In the genomic region with DNA sequence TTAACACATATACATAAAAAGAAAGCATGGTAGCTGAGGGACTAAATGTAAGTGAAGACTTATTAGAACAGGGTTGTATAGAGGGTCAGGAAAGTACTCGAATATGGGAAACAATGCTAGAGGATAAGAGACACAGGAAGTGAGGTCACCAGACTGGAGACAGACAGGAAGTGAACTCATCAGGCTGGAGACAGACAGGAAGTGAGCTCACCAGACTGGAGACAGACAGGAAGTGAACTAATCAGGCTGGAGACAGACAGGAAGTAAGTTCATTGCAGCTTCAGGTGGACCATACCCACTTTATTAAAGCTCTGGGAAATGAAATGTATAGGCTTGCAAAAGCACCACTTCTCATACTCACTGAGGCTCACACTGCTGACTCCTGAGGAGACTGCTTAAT, we compare ENCODE assay signal across 27 mouse cellular contexts.
DNase-seq lines count a peak whose midpoint lies in the region; TF ChIP-seq lines count a peak whose summit lies in the region.
"Had no signal": no experiment of that assay in that cellular context is flagged by ENCODE, and none has a peak within 500 bp of the region (broad histone marks: within the 10 kb centered on the region; RNA-seq: fewer than 3 reads in every experiment).

No protein-coding gene starts in this region.

- no peak for TF ChIP-seq EP300 in CH12.LX (IDR thresholded peaks at IDR 0.05; ENCODE audit: low read length)

- H3K4me1 ChIP-seq in heart, embryonic 10.5 days, result no peaks in the 10 kb centered on the region
- no peaks in the 10 kb centered on the region for H3K4me1 ChIP-seq in CH12.LX (ENCODE audit: control insufficient read depth in 1 of 2, insufficient read depth in 2 of 2)

- no peaks in the 10 kb centered on the region for H3K9me3 ChIP-seq in heart, embryonic 10.5 days
- H3K9me3 ChIP-seq in CH12.LX (replicated peaks; ENCODE audit: low read length), result peaks cover 4% of the 10 kb centered on the region
- H3K9me3 ChIP-seq: embryonic facial prominence, embryonic 15.5 days; limb, embryonic 15.5 days; midbrain, embryonic 15.5 days; neural tube, embryonic 13.5 days had no signal

- H3K27me3 ChIP-seq in heart, embryonic 10.5 days (ENCODE audit: insufficient read depth, poor library complexity, severe bottlenecking), result no peaks in the 10 kb centered on the region
- no peaks in the 10 kb centered on the region for H3K27me3 ChIP-seq in CH12.LX (replicated peaks)
- H3K27me3 ChIP-seq: embryonic facial prominence, embryonic 15.5 days; limb, embryonic 15.5 days; midbrain, embryonic 15.5 days; neural tube, embryonic 13.5 days; Patski had no signal

- no peak overlapping the region for H3K9ac ChIP-seq in CH12.LX (ENCODE audit: insufficient read depth, low read depth)
- H3K9ac ChIP-seq: embryonic facial prominence, embryonic 15.5 days; limb, embryonic 15.5 days; liver, embryonic 14.5 days; lung, embryonic 14.5 days; midbrain, embryonic 15.5 days; neural tube, embryonic 13.5 days had no signal

- TF ChIP-seq RAD21 in CH12.LX (IDR thresholded peaks at IDR 0.05; ENCODE audit: low read depth, low read length), result no peak

- TF ChIP-seq CTCF in CH12.LX (conservative IDR thresholded peaks at IDR 0.05 in 1 of 2, IDR thresholded peaks at IDR 0.05 in 1 of 2; ENCODE audit: low read depth in 2 of 2, low read length in 2 of 2), result no peak

- H3K36me3 ChIP-seq in heart, embryonic 10.5 days, result no peaks in the 10 kb centered on the region
- no peaks in the 10 kb centered on the region for H3K36me3 ChIP-seq in CH12.LX (replicated peaks in 1 of 2; ENCODE audit: control insufficient read depth in 1 of 2, insufficient read depth in 1 of 2, low read length in 1 of 2)
- H3K36me3 ChIP-seq: embryonic facial prominence, embryonic 15.5 days; G1E; limb, embryonic 15.5 days; midbrain, embryonic 15.5 days; neural tube, embryonic 13.5 days had no signal

- no peak overlapping the region for H3K4me3 ChIP-seq in heart, embryonic 10.5 days
- H3K4me3 ChIP-seq in CH12.LX (replicated peaks in 1 of 3; ENCODE audit: low read depth in 2 of 3, low read length in 2 of 3, poor library complexity in 1 of 3), result no peak overlapping the region
- H3K4me3 ChIP-seq: embryonic facial prominence, embryonic 15.5 days; forebrain, embryonic 10.5 days; heart, adult 2 months; hindbrain, embryonic 10.5 days; limb, embryonic 15.5 days; midbrain, embryonic 15.5 days; neural tube, embryonic 13.5 days had no signal

- in situ Hi-C loops in CH12.LX (cut with MboI; ENCODE audit: low pct_ligation_motif_present, low pct_unique_long_range_greater_than_20kb, low sequenced_read_pairs), result no loop called here

- H3K4me2 ChIP-seq in CH12.LX (ENCODE audit: insufficient read depth, low read depth, poor library complexity, severe bottlenecking), result no peak overlapping the region
- H3K4me2 ChIP-seq: embryonic facial prominence, embryonic 15.5 days; limb, embryonic 15.5 days; lung, embryonic 14.5 days; midbrain, embryonic 15.5 days; neural tube, embryonic 13.5 days had no signal

- no peaks in the 10 kb centered on the region for H3K79me2 ChIP-seq in CH12.LX (replicated peaks; ENCODE audit: control insufficient read depth, extremely low read depth, insufficient read depth, poor library complexity, severe bottlenecking)

- WGBS in heart, embryonic 10.5 days, result 62% methylated on average over 1 of the region's 1 CpGs

- dilution Hi-C loops in CH12.LX (cut with MboI; ENCODE audit: extremely low pct_ligation_motif_present, extremely low pct_unique_long_range_greater_than_20kb, low sequenced_read_pairs), result no loop called here

- no peak for TF ChIP-seq POLR2A in CH12.LX (IDR thresholded peaks at IDR 0.05; ENCODE audit: low read depth, low read length)

- peak; percentile 27 for DNase-seq in heart, adult 11 months
- DNase-seq in heart, embryonic 10.5 days (ENCODE audit: low spot score), result no peak
- DNase-seq in 3T3-L1 (ENCODE audit: low read depth, low spot score), result peak; percentile 55
- DNase-seq in CH12.LX (ENCODE audit: extremely low read depth), result peak; percentile 11
- DNase-seq in induced T-regulatory cell, adult 2 months (ENCODE audit: low read depth), result peak; percentile 14
- no peak for DNase-seq in spleen, postnatal 36 days (ENCODE audit: low spot score in 2 of 2)
- DNase-seq in kidney, postnatal 36 days, result no peak
- DNase-seq in urinary bladder, postnatal 10 days (ENCODE audit: low spot score), result no peak
- DNase-seq: adrenal gland, postnatal 10 days; cerebellum, adult 2 months; cerebellum, postnatal 36 days; gastrocnemius, postnatal 14 days; heart, adult 2 months; kidney, adult 11 months; left cerebral cortex, postnatal 4 days; lung, embryonic 14.5 days; thymus, postnatal 25 days had no signal

- H3K27ac ChIP-seq in heart, embryonic 10.5 days, result no peak overlapping the region
- H3K27ac ChIP-seq in CH12.LX (ENCODE audit: insufficient read depth, low read depth), result no peak overlapping the region
- H3K27ac ChIP-seq: embryonic facial prominence, embryonic 15.5 days; forebrain, embryonic 10.5 days; heart, adult 2 months; hindbrain, embryonic 10.5 days; hindbrain, postnatal 0 days; limb, embryonic 15.5 days; liver, embryonic 14.5 days; midbrain, embryonic 15.5 days; neural tube, embryonic 13.5 days had no signal

TF ChIP-seq in CH12.LX, 34 proteins besides CTCF, POLR2A, EP300 and RAD21:
- TF ChIP-seq ETS1 (conservative IDR thresholded peaks at IDR 0.05; ENCODE audit: low read depth, low read length), result no peak
- no peak for TF ChIP-seq SIN3A (IDR thresholded peaks at IDR 0.05; ENCODE audit: low read length)
- no peak for TF ChIP-seq ZC3H11A (IDR thresholded peaks at IDR 0.05; ENCODE audit: low read depth, low read length)
- TF ChIP-seq ZKSCAN1 (IDR thresholded peaks at IDR 0.05; ENCODE audit: borderline replicate concordance, low read depth, low read length), result no peak
- no peak for TF ChIP-seq ZMIZ1 (IDR thresholded peaks at IDR 0.05; ENCODE audit: low read depth, low read length)

Comparison
In these comparisons a context has a peak if more than half of its experiments do, and no peak if none do; other contexts are left out.
1. DNase-seq: peak in heart, adult 11 months (single experiment), 3T3-L1 (single experiment), CH12.LX (single experiment) and induced T-regulatory cell, adult 2 months (single experiment); none in heart, embryonic 10.5 days (single experiment), spleen, postnatal 36 days (0 of 2), kidney, postnatal 36 days (0 of 2) and urinary bladder, postnatal 10 days (single experiment).